Mouse (Mus musculus): ENCODE data around the gene Dysf. TPM values are rescaled to one million over a fixed set of nuclear protein-coding genes. Genes with fewer than 3 reads are reported as not detected.

The Dysf gene
- polyA plus RNA-seq, 1 experiment from 2014 or later = 3.9 TPM

DNA sequence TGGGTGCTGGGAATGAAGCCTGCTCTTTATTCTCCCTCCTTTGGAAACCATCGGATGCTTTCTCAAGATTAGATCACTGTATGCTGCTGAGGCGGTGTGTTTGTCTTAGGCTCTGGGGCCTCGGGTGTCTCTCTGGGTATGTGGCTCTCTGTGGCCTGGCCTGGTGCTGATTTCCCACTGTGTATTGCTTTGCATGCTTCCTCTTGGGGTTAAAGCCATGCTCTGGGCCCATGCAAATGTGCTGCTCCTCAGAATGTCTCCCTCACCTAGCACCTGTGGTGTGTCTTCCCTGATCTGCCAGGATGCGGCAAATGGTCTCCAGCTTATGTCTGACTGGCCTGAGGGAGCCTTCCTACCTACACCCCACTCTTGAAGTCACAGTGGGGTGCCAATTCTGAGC lies 41.8 kb downstream of the Dysf start:
- no peak for DNase-seq (ENCODE audit: low spot score)

DNA sequence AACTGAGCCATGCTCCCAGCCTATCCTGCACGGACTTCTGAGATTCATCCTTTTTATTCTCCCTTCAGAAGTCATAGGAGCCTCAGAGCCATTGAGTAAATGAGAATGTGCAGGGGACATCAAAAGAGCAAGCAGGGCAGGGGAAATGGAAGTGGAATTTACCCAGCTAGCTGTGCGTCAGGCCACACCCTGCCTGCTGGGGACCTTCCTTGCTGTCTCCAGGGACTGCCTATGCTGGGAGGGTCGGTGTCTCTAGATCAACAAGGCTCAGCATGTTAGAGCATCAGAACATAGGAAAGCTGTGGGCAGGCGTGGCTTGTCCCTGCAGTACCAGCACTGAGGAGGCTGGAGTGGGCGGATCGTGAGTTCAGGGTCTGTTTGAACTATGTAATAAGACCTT lies 42.6 kb downstream of the Dysf start:
- no peak for DNase-seq (ENCODE audit: low spot score)

DNA sequence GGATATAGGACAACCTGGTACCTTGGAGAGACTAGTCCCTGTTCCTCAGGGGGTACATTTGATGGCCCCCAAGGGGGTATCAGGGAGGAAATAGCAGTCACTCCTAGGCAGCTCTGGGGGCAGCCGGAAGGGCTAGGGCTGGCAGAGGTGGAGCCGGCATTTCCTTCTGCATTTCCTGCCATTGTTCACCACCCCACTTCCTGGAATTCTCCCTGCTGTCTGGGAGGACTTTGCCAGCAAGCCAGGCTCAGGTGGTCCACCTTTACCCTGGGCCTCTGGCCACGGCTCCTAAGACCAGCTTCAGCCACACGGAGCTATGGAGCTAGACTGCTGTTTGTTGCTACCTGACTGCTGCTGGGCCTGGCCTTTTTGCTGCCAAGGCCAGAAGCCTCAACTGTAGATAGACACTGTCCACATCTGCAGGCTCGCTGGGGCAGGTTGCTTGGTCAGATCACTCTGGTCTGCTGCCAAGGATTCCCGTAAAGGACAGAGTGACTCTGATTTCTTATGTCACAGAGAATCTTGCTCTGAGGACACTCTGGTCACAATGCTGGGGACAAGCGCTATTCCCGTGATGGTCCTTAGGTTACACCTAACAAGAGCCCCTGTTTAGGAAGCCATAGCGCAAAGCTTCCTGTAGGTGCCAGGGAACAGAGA lies 45.6 kb downstream of the Dysf start:
- no peak for DNase-seq (ENCODE audit: low spot score)

DNA sequence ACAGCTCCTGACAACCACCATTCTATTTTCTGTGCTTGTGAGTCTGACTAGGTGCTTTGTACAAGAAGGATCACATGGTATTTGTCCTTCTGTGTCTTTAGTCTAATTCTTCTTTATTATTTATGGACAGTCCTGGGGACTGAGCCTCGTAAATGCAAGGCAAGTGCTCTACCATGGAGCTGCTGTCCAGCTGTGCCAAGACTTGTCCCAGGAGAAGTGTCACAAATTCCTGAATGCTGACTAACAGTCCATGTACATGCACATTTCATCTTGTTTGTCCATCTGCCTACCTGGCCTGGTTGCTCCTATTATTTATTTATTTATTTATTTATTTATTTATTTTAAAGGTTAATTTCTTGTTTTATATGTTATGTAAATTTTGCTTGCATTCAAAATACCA lies 47.2 kb downstream of the Dysf start:
- DNase-seq (ENCODE audit: low spot score) = no peak

DNA sequence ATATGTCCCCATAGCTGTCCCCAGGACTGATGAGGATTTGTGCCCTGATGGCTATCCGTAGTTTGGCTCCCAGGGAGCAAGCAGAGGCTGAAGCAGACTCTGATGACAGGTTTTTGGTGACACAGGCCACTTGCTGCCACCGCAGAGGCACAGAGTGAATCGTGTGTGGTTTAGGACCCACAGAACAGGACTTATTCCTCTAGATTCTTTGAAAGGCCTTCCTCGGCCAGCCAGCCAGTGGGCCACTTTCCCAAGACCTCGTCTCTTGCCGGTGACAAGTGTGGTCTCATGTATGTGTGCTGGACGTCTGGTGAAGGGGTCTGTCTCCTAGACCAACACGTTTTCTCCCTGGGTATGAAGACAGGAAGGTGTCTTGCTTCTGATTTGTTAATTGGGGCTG lies 48.8 kb downstream of the Dysf start:
- no peak for DNase-seq (ENCODE audit: low spot score)

DNA sequence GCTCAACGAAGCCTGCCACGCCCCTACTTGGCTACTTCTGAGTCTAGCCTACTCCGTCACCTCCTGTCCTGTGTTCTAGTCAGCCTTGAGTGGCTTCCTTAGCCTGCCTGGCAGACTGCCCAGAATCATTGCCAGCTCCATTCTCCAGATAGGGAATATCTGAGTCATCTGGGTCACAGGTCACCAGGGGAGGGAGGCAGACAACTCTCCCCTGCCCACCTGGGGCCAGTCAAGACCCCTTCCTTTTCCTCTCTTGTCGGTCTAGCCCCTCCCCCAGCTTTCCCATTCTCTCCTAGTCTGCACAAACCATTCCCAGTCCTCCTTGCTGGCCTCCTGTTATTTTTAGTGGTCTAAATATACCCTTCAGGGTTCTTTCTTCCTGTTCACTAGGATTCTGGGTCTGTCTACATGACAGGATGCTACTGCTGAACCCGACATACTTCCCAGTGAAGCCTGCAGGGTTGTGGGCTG lies 50.3 kb downstream of the Dysf start:
- DNase-seq (ENCODE audit: low spot score) = no peak

DNA sequence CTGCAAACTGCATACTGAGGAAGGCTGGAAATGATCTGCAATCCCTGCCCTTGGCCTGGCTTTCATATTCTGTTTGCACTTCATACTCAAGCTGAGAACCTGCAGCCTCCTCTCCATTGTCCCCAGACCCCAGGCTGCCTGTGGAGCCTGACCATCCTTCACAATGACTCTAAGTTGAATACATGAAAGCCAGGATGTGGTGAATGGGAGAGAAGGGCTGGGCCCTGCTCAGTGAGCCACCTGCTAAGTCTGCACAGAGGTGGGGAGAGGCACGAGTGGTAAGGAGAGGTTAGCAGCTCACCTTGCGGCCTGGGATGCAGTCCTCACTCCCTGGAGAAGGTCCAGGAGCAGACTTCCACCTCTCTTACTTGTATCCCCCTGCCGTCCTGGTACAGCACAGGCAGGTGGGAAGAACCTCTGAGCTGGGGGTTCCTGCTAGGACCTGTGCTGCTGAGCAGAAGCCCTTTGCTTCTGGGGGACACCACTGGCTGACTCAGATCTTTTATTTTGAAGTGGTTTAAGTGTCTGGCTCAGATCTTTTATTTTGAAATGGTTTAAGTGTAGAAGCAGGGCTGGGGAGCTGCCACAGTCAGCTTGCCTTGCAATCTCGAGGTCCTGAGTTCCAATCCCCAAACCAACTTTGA lies 51.5 kb downstream of the Dysf start:
- DNase-seq (ENCODE audit: low spot score) = peak; percentile 40

DNA sequence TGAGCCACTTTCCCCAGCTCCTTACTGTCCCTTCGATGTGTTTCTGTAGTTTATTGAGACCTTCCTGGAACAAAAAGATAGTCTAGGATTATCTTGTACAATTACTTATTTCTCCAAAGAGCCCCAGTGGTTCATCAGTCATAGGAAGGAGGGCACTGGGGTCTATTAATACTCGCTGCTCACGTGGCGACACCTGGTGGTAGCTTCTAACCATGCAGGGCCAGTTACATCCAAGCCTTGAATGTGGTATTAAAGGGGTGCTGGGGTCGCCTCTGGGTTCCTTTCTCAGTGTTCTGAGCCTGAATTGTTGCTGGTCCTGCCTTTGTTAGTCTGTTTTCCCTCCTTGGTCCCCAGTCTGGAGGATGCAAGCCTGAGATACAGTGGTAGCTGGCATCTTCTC lies 52.9 kb downstream of the Dysf start:
- peak; percentile 57 for DNase-seq (ENCODE audit: low spot score)

DNA sequence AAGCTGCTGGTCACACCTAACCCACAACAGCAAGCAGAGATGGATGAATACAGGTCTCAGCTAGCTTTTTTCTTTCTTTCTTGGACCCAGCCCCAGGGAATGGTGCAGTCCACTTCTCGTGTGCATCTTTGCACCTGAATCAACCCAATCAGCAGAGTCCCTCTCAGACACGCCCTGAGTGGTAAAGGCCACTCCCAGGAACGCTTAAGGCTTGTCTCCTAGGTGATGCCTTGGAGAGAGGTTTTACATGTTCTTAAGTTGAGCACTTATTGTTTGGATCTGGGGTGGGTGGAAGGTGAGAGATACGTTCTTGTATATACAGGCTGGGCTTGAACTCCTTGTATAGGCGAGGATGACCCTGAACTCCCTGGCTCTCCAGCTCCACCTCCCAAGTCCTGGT lies 54.2 kb downstream of the Dysf start:
- DNase-seq (ENCODE audit: low spot score) = no peak

DNA sequence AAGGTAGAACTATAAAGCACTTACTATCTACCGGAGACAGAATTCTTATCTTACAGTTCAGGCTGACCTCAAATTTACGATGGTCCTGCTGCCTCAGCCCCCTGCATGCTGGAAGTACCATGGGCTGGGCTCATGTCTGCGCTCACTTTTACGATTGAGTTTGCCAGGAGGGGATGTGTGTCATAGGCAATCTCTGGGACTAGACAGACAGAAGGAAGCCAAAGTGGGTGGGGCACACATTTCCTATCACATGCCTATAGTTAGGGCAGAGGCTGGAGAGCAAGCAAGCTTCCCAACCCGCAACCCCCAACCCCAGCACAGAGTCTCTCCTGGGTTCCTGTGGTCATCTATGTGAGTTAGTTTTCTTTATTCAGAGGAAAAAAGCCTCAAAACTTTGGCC lies 59.8 kb downstream of the Dysf start:
- DNase-seq (ENCODE audit: low spot score) = no peak

DNA sequence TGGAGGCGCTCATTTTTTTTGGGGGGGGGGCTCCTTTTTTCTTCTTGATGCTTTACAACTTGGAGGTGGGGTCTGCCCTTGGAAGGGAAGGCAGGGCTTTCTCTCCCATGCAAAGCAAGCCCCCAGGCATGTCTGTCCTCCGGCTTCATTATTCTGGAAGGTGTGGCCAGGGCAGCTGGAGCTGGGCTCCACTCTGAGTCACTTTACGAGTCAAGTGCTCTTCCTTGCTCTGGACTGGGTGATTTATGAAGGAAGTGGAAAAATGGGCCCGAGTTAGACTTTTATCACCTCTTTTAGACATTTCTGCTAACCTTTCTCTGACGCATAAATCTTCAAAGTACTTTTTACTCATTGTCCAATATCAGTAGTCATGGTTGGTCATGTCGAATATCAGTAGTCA lies 61.9 kb downstream of the Dysf start:
- no peak for DNase-seq (ENCODE audit: low spot score)

DNA sequence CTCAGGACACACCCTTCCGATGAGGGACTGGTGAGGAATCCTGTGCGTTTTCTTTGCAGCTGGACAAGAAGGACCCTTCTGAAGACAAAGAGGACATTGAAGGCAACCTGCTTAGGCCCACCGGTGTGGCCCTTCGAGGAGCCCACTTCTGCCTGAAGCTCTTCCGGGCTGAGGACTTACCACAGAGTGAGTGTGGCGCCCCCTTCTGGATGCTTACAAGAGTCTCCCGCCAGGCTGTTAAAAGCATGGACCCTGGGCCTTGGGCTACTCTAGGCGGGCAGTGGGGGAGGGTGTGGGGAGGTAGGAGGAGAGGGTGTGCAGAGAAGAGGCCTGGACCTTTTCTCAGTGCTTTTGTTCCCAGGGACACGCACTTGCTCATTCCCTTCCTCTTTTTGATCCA lies 64.2 kb downstream of the Dysf start:
- DNase-seq (ENCODE audit: low spot score) = no peak

DNA sequence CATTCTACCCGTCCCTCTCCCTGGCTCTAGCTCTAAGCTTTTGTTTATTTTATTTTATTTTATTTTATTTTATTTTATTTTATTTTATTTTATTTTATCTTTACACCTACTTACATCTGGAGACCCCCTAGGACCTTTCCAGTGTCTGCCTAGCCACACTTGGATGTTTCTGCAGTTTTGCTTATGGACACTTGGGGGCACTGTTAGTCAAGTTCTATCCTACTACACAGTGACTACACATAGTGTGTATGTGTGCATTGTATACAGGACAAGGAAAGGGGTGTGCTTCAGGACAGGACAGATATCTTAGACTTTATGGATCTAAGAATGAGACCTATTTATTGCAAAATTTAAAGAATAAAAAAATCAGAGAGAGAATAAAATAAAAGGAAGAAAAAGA lies 69.8 kb downstream of the Dysf start:
- peak; percentile 23 for DNase-seq (ENCODE audit: low spot score)

DNA sequence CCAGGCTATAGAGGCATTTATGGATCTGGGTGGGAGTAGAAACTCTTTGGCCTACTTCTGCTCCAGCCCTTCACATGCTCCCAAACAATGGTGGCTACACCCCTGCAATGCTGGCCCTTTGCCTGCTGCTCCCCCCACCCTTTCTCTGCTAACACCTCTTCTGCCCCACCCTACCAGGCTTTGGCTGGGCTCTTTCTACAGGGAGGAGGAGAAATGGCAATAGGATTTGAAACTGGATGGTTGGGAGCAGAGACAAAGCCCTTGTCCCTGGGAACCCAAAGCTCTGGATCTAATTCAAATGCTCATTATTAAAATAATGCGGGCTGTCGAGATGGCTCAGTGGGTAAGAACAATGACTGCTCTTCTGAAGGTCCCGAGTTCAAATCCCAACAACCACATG lies 72.2 kb downstream of the Dysf start:
- no peak for DNase-seq (ENCODE audit: low spot score)

DNA sequence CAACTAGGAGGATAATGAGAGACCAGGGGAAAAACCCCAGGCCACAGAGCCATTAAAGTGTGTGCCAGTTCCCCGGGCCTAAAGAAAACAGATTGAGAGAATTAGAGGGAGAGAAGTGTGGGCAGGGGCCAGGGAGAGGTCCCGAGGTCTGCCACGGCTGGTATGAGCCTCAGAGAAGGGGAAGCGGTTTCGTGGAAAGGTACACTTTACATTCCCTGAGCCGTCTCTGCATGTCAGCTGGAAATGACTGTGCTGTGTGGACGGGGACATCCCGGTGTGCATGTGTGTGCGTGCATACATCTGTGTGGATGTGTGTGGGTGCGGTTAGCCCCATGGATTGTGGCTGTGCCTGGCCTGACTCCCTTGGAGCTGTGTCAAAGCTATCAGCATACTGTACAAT lies 76.4 kb downstream of the Dysf start:
- no peak for DNase-seq (ENCODE audit: low spot score)

DNA sequence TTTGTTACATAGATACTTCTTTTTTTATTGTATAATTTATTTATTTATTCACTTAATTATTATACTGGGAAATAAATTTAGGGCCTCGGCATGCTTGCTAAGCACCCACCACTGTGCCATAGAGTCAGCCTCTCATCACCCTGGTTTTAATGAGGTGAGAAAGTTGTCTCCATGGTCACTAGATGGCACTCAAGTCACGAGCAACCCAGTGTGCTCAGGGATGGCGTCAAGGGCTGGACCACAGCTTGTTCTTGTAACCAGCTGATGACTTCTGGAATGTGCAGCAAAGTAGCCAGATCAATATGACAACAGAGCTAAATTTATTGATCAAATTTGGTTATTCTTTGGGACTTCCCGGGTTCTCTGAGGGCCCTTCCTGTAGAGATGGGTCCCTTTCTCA lies 85.1 kb downstream of the Dysf start:
- DNase-seq (ENCODE audit: low spot score) = peak; percentile 71

DNA sequence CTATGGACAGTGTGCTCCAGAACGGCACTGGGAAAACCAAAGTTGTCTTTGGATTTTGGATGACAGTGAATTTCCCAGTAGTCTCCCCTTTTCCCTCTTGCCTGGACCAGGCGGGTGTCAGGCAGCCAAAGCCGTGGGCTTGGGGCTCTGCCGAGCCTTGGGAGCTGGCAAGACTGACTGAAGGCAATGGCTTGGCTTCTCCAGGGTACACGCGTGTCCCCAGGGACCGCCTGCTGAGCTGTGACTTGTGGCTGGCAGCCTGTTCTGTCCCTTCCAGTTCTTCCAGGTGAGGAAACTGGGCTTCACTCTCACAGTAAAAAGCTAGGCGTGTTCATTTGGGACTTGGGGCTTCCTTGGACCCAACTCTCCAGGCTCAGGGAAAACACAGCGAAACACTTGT lies 86.1 kb downstream of the Dysf start:
- DNase-seq (ENCODE audit: low spot score) = no peak

DNA sequence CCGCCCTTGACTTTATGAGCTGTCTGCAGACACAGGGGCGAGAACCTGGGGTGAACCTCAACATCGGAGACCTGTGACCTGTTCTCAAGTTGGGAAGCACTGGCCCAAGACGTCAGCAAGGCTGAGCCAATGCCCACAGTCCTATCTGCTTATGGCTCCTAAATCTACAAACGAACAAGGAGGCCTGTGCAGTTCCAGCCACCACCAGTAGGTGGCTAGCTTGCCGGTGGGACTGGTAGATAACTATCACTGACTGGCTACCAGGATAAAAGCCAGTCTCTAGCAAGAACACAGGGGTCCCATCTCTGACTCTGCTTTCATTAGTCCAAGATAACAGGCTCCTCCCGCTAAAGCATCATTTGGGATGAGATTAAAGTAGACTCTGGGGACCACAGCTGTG lies 86.6 kb downstream of the Dysf start:
- DNase-seq (ENCODE audit: low spot score) = peak; percentile 83

DNA sequence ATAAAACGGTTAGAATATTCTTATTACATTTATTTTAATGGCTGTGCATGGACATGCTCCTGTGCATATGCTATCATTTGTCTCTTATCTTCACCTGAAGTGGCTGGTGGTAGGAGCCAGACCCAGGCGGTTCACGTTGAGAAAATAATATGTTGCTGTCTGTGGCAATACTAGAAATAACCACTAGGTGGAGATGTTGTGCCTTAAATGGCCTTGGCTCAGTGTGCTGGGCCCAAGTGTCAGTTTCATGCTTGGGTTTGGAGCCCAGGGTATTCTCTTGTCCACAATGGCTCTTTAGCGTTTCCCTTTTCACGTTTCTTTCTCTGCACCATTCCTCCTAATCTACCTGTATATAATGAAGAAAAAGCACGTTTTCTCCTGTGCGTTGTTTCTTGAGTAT lies 87.5 kb downstream of the Dysf start:
- peak; percentile 87 for DNase-seq (ENCODE audit: low spot score)

DNA sequence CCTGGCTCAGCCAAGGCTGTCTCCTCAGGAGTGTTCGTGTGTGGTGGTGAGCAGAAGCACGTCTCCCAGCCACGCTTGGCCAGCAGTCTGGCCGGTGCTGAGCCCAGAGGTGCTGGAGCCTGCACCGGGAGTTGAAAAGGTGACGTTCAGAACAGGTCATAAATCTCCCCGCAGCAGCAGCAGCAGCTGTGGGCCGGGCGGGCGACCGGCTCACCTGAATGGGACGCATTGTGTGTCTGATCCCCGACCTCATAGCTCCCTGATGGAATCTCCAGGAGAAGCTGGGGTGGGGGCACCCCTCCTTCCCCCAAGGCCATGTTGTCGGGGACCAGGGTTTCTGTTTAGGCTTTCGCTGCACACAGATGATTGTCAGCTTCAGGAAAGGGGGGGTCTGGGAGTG lies 93.6 kb downstream of the Dysf start:
- no peak for DNase-seq (ENCODE audit: low spot score)

DNA sequence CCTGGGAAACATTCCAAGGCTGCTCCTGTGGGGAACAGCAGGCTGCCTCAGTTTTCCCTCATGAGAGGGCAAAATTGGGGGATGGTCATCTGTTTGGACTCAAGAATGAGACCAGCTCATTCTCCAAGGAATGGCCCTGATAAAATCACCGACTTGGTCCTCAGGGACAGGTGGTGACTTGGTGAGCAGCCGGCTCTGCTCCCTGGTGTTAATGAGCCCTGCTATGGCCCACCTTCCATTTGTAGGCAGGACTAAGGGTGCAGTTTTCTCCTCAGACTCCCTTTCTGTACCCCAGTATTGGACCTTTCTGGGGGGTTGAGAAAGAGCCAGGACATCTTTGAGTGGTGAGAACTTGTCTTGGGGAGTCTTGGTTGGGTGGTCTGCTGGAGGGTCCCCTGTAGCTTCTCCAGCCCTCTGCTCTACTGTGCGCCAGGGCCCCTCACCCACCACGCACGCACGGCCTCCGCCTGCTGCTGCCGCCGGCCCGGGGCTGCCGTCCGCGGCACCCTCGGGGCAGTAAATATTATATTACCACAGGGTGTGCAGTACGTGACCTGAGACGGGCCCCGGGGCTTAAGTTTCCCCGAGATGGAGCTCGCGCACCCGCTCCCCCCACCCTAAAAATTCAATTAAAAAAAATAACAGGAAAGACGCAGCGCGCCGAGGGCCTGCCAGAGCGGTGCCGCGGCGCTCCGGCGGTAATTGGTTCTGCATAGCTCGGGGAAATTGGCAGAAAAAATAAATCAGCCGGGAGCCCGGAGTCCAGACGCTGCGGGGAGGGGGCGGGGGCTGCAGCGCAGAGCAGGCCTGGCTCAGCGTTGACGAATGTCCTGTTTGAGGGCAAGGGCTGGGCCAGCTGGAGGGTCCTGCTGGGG lies 97.0 kb downstream of the Dysf start:
- DNase-seq (ENCODE audit: low spot score) = no peak

DNA sequence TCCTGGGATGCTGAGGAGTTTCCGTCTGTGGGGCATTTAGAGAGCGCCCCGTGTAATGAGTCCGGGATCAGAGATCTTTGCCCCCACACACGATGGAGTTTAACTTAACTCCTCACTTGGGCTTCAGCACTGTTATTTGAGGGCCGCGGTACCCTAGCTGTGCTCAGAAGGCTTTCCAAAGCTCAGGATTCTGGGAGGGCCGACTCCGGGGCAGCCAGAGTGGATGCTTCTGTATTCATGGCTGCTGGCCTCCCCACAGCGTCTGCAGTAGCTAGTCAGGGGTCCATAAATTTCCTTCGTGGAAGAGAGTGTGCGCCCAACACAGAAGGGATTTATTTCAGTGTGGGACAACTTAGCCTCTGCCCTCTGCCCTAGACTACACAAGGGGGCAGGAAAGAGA lies 97.7 kb downstream of the Dysf start:
- DNase-seq (ENCODE audit: low spot score) = no peak

DNA sequence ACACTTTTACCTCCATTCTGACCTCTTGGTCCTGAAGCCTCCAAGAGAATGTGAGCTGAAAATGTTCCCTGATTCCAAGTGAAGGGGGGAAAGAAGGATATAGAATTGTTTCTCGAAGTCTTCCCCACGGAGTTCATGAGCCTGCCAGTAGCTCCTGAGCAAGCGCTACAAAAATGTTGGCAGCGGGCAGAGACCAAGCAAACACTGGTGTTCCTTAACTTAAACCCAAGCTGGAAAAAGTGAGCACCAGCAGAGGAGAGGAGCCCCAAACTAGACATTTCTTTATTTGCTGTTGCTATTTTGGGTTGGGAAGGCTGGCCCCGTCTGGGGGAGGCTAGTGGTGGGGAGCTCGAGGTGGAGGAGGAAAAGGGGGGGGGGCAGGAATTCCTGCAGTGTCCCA lies 102.0 kb downstream of the Dysf start:
- no peak for DNase-seq (ENCODE audit: low spot score)

Measured in thymus, postnatal 0 days (tissue).